ENCODE assay signal across 27 mouse cellular contexts in genomic region chr13:11201978-11202377, GRCm38 (mm10).
DNase-seq lines count a peak whose midpoint lies in the region; ATAC-seq and TF ChIP-seq lines count a peak whose summit lies in the region.
"Had no signal": no experiment of that assay in that cellular context is flagged by ENCODE, and none has a peak within 500 bp of the region (broad histone marks: within the 10 kb centered on the region; RNA-seq: fewer than 3 reads in every experiment).

No protein-coding gene starts in this region.

- H3K4me1 ChIP-seq in forebrain, embryonic 16.5 days (replicated peaks; ENCODE audit: control insufficient read depth, insufficient read depth, low read length) = peaks cover 3% of the 10 kb centered on the region; the same call in 1 of the 2 replicates
- H3K4me1 ChIP-seq in forebrain, embryonic 10.5 days = no peaks in the 10 kb centered on the region
- H3K4me1 ChIP-seq in hindbrain, postnatal 0 days (ENCODE audit: insufficient read depth, low read length) = no peaks in the 10 kb centered on the region
- no peaks in the 10 kb centered on the region for H3K4me1 ChIP-seq in hindbrain, embryonic 10.5 days (replicated peaks)
- no peaks in the 10 kb centered on the region for H3K4me1 ChIP-seq in midbrain, postnatal 0 days (ENCODE audit: insufficient read depth, low read length)
- no peaks in the 10 kb centered on the region for H3K4me1 ChIP-seq in midbrain, embryonic 15.5 days
- H3K4me1 ChIP-seq: embryonic facial prominence, embryonic 12.5 days; embryonic facial prominence, embryonic 15.5 days; forebrain, embryonic 13.5 days; heart, embryonic 12.5 days; heart, embryonic 15.5 days; intestine, embryonic 15.5 days had no signal

- no peak overlapping the region for H3K4me3 ChIP-seq in forebrain, embryonic 16.5 days (replicated peaks; ENCODE audit: low read length)
- no peak overlapping the region for H3K4me3 ChIP-seq in forebrain, embryonic 10.5 days
- no peak overlapping the region for H3K4me3 ChIP-seq in hindbrain, postnatal 0 days (ENCODE audit: low read length)
- H3K4me3 ChIP-seq in hindbrain, embryonic 10.5 days = no peak overlapping the region
- no peak overlapping the region for H3K4me3 ChIP-seq in midbrain, postnatal 0 days (ENCODE audit: low read depth, low read length)
- no peak overlapping the region for H3K4me3 ChIP-seq in midbrain, embryonic 15.5 days
- H3K4me3 ChIP-seq: embryonic facial prominence, embryonic 12.5 days; embryonic facial prominence, embryonic 15.5 days; forebrain, embryonic 13.5 days; gastrocnemius, adult 2 months; heart, embryonic 12.5 days; heart, embryonic 15.5 days; intestine, embryonic 15.5 days had no signal

- no peaks in the 10 kb centered on the region for H3K9me3 ChIP-seq in forebrain, embryonic 16.5 days (ENCODE audit: control insufficient read depth, low read length)
- H3K9me3 ChIP-seq in forebrain, embryonic 10.5 days = no peaks in the 10 kb centered on the region
- no peaks in the 10 kb centered on the region for H3K9me3 ChIP-seq in hindbrain, postnatal 0 days (ENCODE audit: low read length)
- H3K9me3 ChIP-seq in hindbrain, embryonic 10.5 days = no peaks in the 10 kb centered on the region
- no peaks in the 10 kb centered on the region for H3K9me3 ChIP-seq in midbrain, postnatal 0 days (ENCODE audit: low read length)
- H3K9me3 ChIP-seq in midbrain, embryonic 15.5 days = no peaks in the 10 kb centered on the region
- H3K9me3 ChIP-seq: embryonic facial prominence, embryonic 12.5 days; embryonic facial prominence, embryonic 15.5 days; forebrain, embryonic 13.5 days; heart, embryonic 12.5 days; heart, embryonic 15.5 days; intestine, embryonic 15.5 days had no signal

- peak; percentile 63 to 77 for DNase-seq in cerebellum, postnatal 10 days
- DNase-seq in cerebellum, adult 9-11 months = no peak
- no peak for DNase-seq in forebrain, embryonic 10.5 days (ENCODE audit: extremely low spot score, low spot score)
- peak; percentile 61 for DNase-seq in hindbrain, postnatal 0 days (ENCODE audit: low spot score)
- no peak for DNase-seq in hindbrain, embryonic 10.5 days (ENCODE audit: low spot score)
- peak; percentile 66 for DNase-seq in midbrain, postnatal 0 days (ENCODE audit: low spot score)
- DNase-seq: adrenal gland, adult 8-10 months; adrenal gland, postnatal 36 days; cerebellum, adult 11-12 months; cerebellum, adult 8-10 months; cerebellum, postnatal 25 days; gastrocnemius, adult 2 months; gastrocnemius, postnatal 25 days; heart, adult 18-20 months; heart, postnatal 10 days; heart, postnatal 36 days; kidney, adult 11 months; kidney, adult 8-10 months had no signal

- no peaks in the 10 kb centered on the region for H3K27me3 ChIP-seq in forebrain, embryonic 16.5 days (replicated peaks; ENCODE audit: control insufficient read depth, insufficient read depth, low read length)
- H3K27me3 ChIP-seq in forebrain, embryonic 10.5 days (ENCODE audit: poor library complexity, severe bottlenecking) = no peaks in the 10 kb centered on the region
- H3K27me3 ChIP-seq in hindbrain, postnatal 0 days (ENCODE audit: insufficient read depth, low read length) = no peaks in the 10 kb centered on the region
- no peaks in the 10 kb centered on the region for H3K27me3 ChIP-seq in hindbrain, embryonic 10.5 days (ENCODE audit: insufficient read depth, poor library complexity, severe bottlenecking)
- no peaks in the 10 kb centered on the region for H3K27me3 ChIP-seq in midbrain, postnatal 0 days (ENCODE audit: insufficient read depth, low read length)
- H3K27me3 ChIP-seq in midbrain, embryonic 15.5 days (replicated peaks) = no peaks in the 10 kb centered on the region
- H3K27me3 ChIP-seq: embryonic facial prominence, embryonic 12.5 days; embryonic facial prominence, embryonic 15.5 days; forebrain, embryonic 13.5 days; heart, embryonic 12.5 days; heart, embryonic 15.5 days; intestine, embryonic 15.5 days had no signal

- H3K4me2 ChIP-seq in forebrain, embryonic 16.5 days (ENCODE audit: low read length) = no peak overlapping the region
- no peak overlapping the region for H3K4me2 ChIP-seq in hindbrain, postnatal 0 days (ENCODE audit: low read depth, low read length)
- H3K4me2 ChIP-seq in midbrain, postnatal 0 days (ENCODE audit: low read depth, low read length, poor library complexity, severe bottlenecking) = no peak overlapping the region
- H3K4me2 ChIP-seq in midbrain, embryonic 15.5 days = no peak overlapping the region
- H3K4me2 ChIP-seq: embryonic facial prominence, embryonic 12.5 days; embryonic facial prominence, embryonic 15.5 days; forebrain, embryonic 13.5 days; heart, embryonic 12.5 days; heart, embryonic 15.5 days; intestine, embryonic 15.5 days had no signal

- no peak overlapping the region for H3K9ac ChIP-seq in forebrain, embryonic 16.5 days (replicated peaks; ENCODE audit: low read depth, low read length)
- H3K9ac ChIP-seq in hindbrain, postnatal 0 days (replicated peaks; ENCODE audit: low read length) = no peak overlapping the region
- H3K9ac ChIP-seq in midbrain, postnatal 0 days (replicated peaks; ENCODE audit: low read length, poor library complexity, severe bottlenecking) = no peak overlapping the region
- H3K9ac ChIP-seq in midbrain, embryonic 15.5 days = no peak overlapping the region
- H3K9ac ChIP-seq: embryonic facial prominence, embryonic 12.5 days; embryonic facial prominence, embryonic 15.5 days; forebrain, embryonic 13.5 days; heart, embryonic 12.5 days; heart, embryonic 15.5 days; intestine, embryonic 15.5 days had no signal

- H3K27ac ChIP-seq in forebrain, embryonic 16.5 days (ENCODE audit: low read length) = no peak overlapping the region
- H3K27ac ChIP-seq in forebrain, embryonic 10.5 days = no peak overlapping the region
- no peak overlapping the region for H3K27ac ChIP-seq in hindbrain, postnatal 0 days
- H3K27ac ChIP-seq in hindbrain, embryonic 10.5 days = no peak overlapping the region
- H3K27ac ChIP-seq in midbrain, postnatal 0 days (ENCODE audit: low read depth, low read length) = no peak overlapping the region
- no peak overlapping the region for H3K27ac ChIP-seq in midbrain, embryonic 15.5 days
- H3K27ac ChIP-seq: embryonic facial prominence, embryonic 12.5 days; embryonic facial prominence, embryonic 15.5 days; forebrain, embryonic 13.5 days; gastrocnemius, adult 2 months; heart, embryonic 15.5 days; intestine, embryonic 15.5 days had no signal

- TF ChIP-seq CTCF in hindbrain, postnatal 0 days (IDR thresholded peaks at IDR 0.05; ENCODE audit: low read depth) = no peak
- TF ChIP-seq CTCF in midbrain, postnatal 0 days (IDR thresholded peaks at IDR 0.05) = no peak

- H3K36me3 ChIP-seq in forebrain, embryonic 16.5 days (ENCODE audit: control insufficient read depth, insufficient read depth) = no peaks in the 10 kb centered on the region
- H3K36me3 ChIP-seq in forebrain, embryonic 10.5 days (replicated peaks) = no peaks in the 10 kb centered on the region
- no peaks in the 10 kb centered on the region for H3K36me3 ChIP-seq in hindbrain, postnatal 0 days (ENCODE audit: insufficient read depth, low read length)
- H3K36me3 ChIP-seq in hindbrain, embryonic 10.5 days = no peaks in the 10 kb centered on the region
- no peaks in the 10 kb centered on the region for H3K36me3 ChIP-seq in midbrain, postnatal 0 days (ENCODE audit: insufficient read depth, low read length)
- no peaks in the 10 kb centered on the region for H3K36me3 ChIP-seq in midbrain, embryonic 15.5 days (replicated peaks)
- H3K36me3 ChIP-seq: embryonic facial prominence, embryonic 12.5 days; embryonic facial prominence, embryonic 15.5 days; heart, embryonic 12.5 days; heart, embryonic 15.5 days; intestine, embryonic 15.5 days had no signal

- ATAC-seq in forebrain, embryonic 16.5 days = 0 out of 2 replicates have a peak, but pooled peaks have one; percentile 23
- ATAC-seq in hindbrain, postnatal 0 days = peak; percentile 49; the same call in 1 of the 2 replicates
- ATAC-seq in midbrain, postnatal 0 days (ENCODE audit: low FRiP score) = no peak
- ATAC-seq in midbrain, embryonic 15.5 days (replicated peaks) = no peak
- ATAC-seq: activated CD4-positive, CD25-positive, alpha-beta regulatory T cell, adult 4 months; forebrain, embryonic 13.5 days; intestine, embryonic 15.5 days had no signal

Comparison
In these comparisons a context has a peak if more than half of its experiments do, and no peak if none do; other contexts are left out.
1. DNase-seq: peak in cerebellum, postnatal 10 days (2 of 2), hindbrain, postnatal 0 days (single experiment) and midbrain, postnatal 0 days (single experiment); none in cerebellum, adult 9-11 months (single experiment), forebrain, embryonic 10.5 days (single experiment) and hindbrain, embryonic 10.5 days (single experiment).
2. ATAC-seq: peak in forebrain, embryonic 16.5 days (single experiment) and hindbrain, postnatal 0 days (single experiment); none in midbrain, postnatal 0 days (single experiment) and midbrain, embryonic 15.5 days (single experiment).